Mouse (Mus musculus) embryonic facial prominence, embryonic 10.5 days (tissue): ENCODE measurements around the gene Znrd1. TPM values are rescaled to one million over a fixed set of nuclear protein-coding genes. Genes with fewer than 3 reads are reported as not detected.

Experiments
- DNase-seq: peaks from one replicate; pipeline ENCODE4 v3.0.0-alpha.2; 2017; ENCODE audit warnings: low spot score
- H3K27ac ChIP-seq: fragments of 300-500 bp; sonication (generic); replicated peaks from 2 replicates; pipeline ENCODE4 v1.5.1; 2016; ENCODE audit warnings: mild to moderate bottlenecking
- H3K27me3 ChIP-seq: fragments of 300-500 bp; sonication (generic); replicated peaks from 2 replicates; pipeline ENCODE4 v1.6.1; 2016; ENCODE audit warnings: low read depth, mild to moderate bottlenecking; ENCODE audit not compliant: poor library complexity, severe bottlenecking
- H3K36me3 ChIP-seq: fragments of 300-500 bp; sonication (generic); replicated peaks from 2 replicates; pipeline ENCODE4 v1.6.1; 2016; ENCODE audit warnings: mild to moderate bottlenecking, moderate library complexity
- H3K4me1 ChIP-seq: fragments of 300-500 bp; sonication (generic); 2 replicates; pipeline ENCODE4 v1.6.1; 2016
- H3K4me3 ChIP-seq: fragments of 300-500 bp; sonication (generic); 2 replicates; pipeline ENCODE4 v1.5.1; 2016; ENCODE audit warnings: mild to moderate bottlenecking, moderate library complexity
- H3K9me3 ChIP-seq: fragments of 300-500 bp; sonication (generic); 2 replicates; pipeline ENCODE4 v1.6.1; 2016; ENCODE audit warnings: mild to moderate bottlenecking
- WGBS: fragments of 180-500 bp; shearing (Covaris S2); methylation state at CpG from one replicate; pipeline ENCODE4 v1.1.7; 2016; 5-methylcytosine and 5-hydroxymethylcytosine counted together
- polyA plus RNA-seq: library from polyadenylated mRNA; unstranded; fragments of >200 nt; fragmentation: Nextera tagmentation; extraction: Ambion mirVana; gene quantifications from 2 replicates; pipeline ENCODE4 v1.2.1, GENCODE M21; 2016

Znrd1 gene
- polyA plus RNA-seq, 1 experiment from 2014 or later = 100 TPM

GRCm38 (mm10) chr17:36989437-36989836, 31.1 kb upstream of the Znrd1 start, which contains the start of gene H2-M5:
H2-M5 (minus strand) TSS chr17:36989537.
- H3K4me3 ChIP-seq = peak within 1 kb of the TSS; percentile 29
- no peak for DNase-seq
- no peaks in the 10 kb centered on the region for H3K9me3 ChIP-seq
- no peak within 1 kb of the TSS for H3K27ac ChIP-seq
- 15% methylated on average over 5 of the region's 5 CpGs for WGBS
- H3K4me1 ChIP-seq = 0 out of 2 replicates have a peak, but pooled peaks cover 6% of the 10 kb centered on the region
- peaks cover 49% of the 10 kb centered on the region for H3K27me3 ChIP-seq
- no peaks in the 10 kb centered on the region for H3K36me3 ChIP-seq

- Histone ChIP-seq H3K9me3 (no peaks in the 10 kb centered on the region), H3K27ac (no peak overlapping the region), H3K4me1 (0 out of 2 replicates have a peak, but pooled peaks cover 6% of the 10 kb centered on the region), H3K4me3 (peak overlapping the region; percentile 29), H3K27me3 (peaks cover 49% of the 10 kb centered on the region), H3K36me3 (no peaks in the 10 kb centered on the region)
- DNase-seq = no peak
- WGBS = 5% methylated on average over 24 of the region's 24 CpGs
Measured at GRCm38 (mm10) chr17:36988475-36988874, 30.1 kb upstream of the Znrd1 start.

GRCm38 (mm10) chr17:36982253-36983155, 24.1 kb upstream of the Znrd1 start:
- H3K4me1 ChIP-seq = peaks cover 20% of the 10 kb centered on the region
- H3K4me3 ChIP-seq = no peak overlapping the region
- no peak overlapping the region for H3K27ac ChIP-seq
- peaks cover 41% of the 10 kb centered on the region for H3K27me3 ChIP-seq
- 27% methylated on average over 5 of the region's 5 CpGs for WGBS
- no peaks in the 10 kb centered on the region for H3K9me3 ChIP-seq
- H3K36me3 ChIP-seq = no peaks in the 10 kb centered on the region
- no peak for DNase-seq

- Histone ChIP-seq H3K4me1 (peaks cover 20% of the 10 kb centered on the region), H3K4me3 (peak overlapping the region; percentile 40), H3K36me3 (no peaks in the 10 kb centered on the region), H3K9me3 (no peaks in the 10 kb centered on the region), H3K27me3 (peaks cover 34% of the 10 kb centered on the region; the same call in 1 of the 2 replicates), H3K27ac (no peak overlapping the region)
- DNase-seq = peak; percentile 41
- WGBS = 8% methylated on average over 4 of the region's 4 CpGs
Measured at GRCm38 (mm10) chr17:36981845-36982244, 23.5 kb upstream of the Znrd1 start.

GRCm38 (mm10) chr17:36981221-36981813, 23.0 kb upstream of the Znrd1 start, which contains the start of gene 2410137M14Rik:
2410137M14Rik (minus strand) TSS chr17:36981237.
- peak within 1 kb of the TSS; percentile 40 for H3K4me3 ChIP-seq
- peaks cover 29% of the 10 kb centered on the region; the same call in 1 of the 2 replicates for H3K27me3 ChIP-seq
- peak within 1 kb of the TSS; percentile 57; the same call in 1 of the 2 replicates for H3K27ac ChIP-seq
- H3K4me1 ChIP-seq = peaks cover 20% of the 10 kb centered on the region
- DNase-seq = no peak
- no peaks in the 10 kb centered on the region for H3K9me3 ChIP-seq
- no peaks in the 10 kb centered on the region for H3K36me3 ChIP-seq
- WGBS = 11% methylated on average over 18 of the region's 18 CpGs

GRCm38 (mm10) chr17:36973271-36973787, 15.0 kb upstream of the Znrd1 start:
- Histone ChIP-seq H3K27me3 (0 out of 2 replicates have a peak, but pooled peaks cover under 1% of the 10 kb centered on the region), H3K36me3 (no peaks in the 10 kb centered on the region), H3K4me3 (no peak overlapping the region), H3K9me3 (no peaks in the 10 kb centered on the region), H3K27ac (no peak overlapping the region), H3K4me1 (no peaks in the 10 kb centered on the region)
- WGBS = 68% methylated on average over 8 of the region's 8 CpGs
- no peak for DNase-seq

GRCm38 (mm10) chr17:36972791-36973190, 14.4 kb upstream of the Znrd1 start:
- 82% methylated on average over 3 of the region's 3 CpGs for WGBS
- H3K9me3 ChIP-seq = no peaks in the 10 kb centered on the region

GRCm38 (mm10) chr17:36971172-36971850, 13.0 kb upstream of the Znrd1 start:
- 92% methylated on average over 6 of the region's 6 CpGs for WGBS
- no peak overlapping the region for H3K27ac ChIP-seq
- no peak overlapping the region for H3K4me3 ChIP-seq
- no peaks in the 10 kb centered on the region for H3K9me3 ChIP-seq
- no peaks in the 10 kb centered on the region for H3K36me3 ChIP-seq
- H3K27me3 ChIP-seq = no peaks in the 10 kb centered on the region
- DNase-seq = no peak
- no peaks in the 10 kb centered on the region for H3K4me1 ChIP-seq

More at GRCm38 (mm10) chr17:36972791-36973190, 14.4 kb upstream of the Znrd1 start:
- Histone ChIP-seq H3K36me3 (no peaks in the 10 kb centered on the region), H3K4me1 (no peaks in the 10 kb centered on the region), H3K4me3 (no peak overlapping the region), H3K27me3 (no peaks in the 10 kb centered on the region), H3K27ac (no peak overlapping the region)
- no peak for DNase-seq

- Histone ChIP-seq H3K27ac (no peak overlapping the region), H3K27me3 (no peaks in the 10 kb centered on the region), H3K4me3 (no peak overlapping the region), H3K4me1 (no peaks in the 10 kb centered on the region), H3K36me3 (no peaks in the 10 kb centered on the region), H3K9me3 (no peaks in the 10 kb centered on the region)
- no peak for DNase-seq
- WGBS = 87% methylated on average over 14 of the region's 14 CpGs
Measured at GRCm38 (mm10) chr17:36970316-36970890, 12.0 kb upstream of the Znrd1 start.

- 86% methylated on average over 1 of the region's 1 CpGs for WGBS
Measured at GRCm38 (mm10) chr17:36966875-36967274, 8.5 kb upstream of the Znrd1 start.

GRCm38 (mm10) chr17:36961125-36961524, 2.8 kb upstream of the Znrd1 start:
- 80% methylated on average over 1 of the region's 1 CpGs for whole genome bisulfite sequencing
- no peak for DNase-seq
- no peaks in the 10 kb centered on the region for H3K27me3 ChIP-seq
- no peak overlapping the region for H3K27ac ChIP-seq
- H3K36me3 ChIP-seq = peaks cover 8% of the 10 kb centered on the region; the same call in 1 of the 2 replicates
- H3K9me3 ChIP-seq = no peaks in the 10 kb centered on the region
- H3K4me1 ChIP-seq = peaks cover 16% of the 10 kb centered on the region
- H3K4me3 ChIP-seq = no peak overlapping the region

More at GRCm38 (mm10) chr17:36966875-36967274, 8.5 kb upstream of the Znrd1 start:
- Histone ChIP-seq H3K36me3 (no peaks in the 10 kb centered on the region), H3K4me1 (no peaks in the 10 kb centered on the region), H3K4me3 (no peak overlapping the region), H3K27ac (no peak overlapping the region), H3K27me3 (no peaks in the 10 kb centered on the region), H3K9me3 (no peaks in the 10 kb centered on the region)
- DNase-seq = no peak

- Histone ChIP-seq H3K36me3 (peaks cover 28% of the 10 kb centered on the region), H3K9me3 (no peaks in the 10 kb centered on the region), H3K27me3 (no peaks in the 10 kb centered on the region), H3K4me3 (peak overlapping the region; percentile 76), H3K4me1 (peaks cover 16% of the 10 kb centered on the region), H3K27ac (peak overlapping the region; percentile 90)
- WGBS = 12% methylated on average over 12 of the region's 12 CpGs
- DNase-seq = no peak
Measured at GRCm38 (mm10) chr17:36958884-36959283, 525 bp upstream of the Znrd1 start.
